Mouse (Mus musculus) intestine, postnatal 0 days (tissue): ENCODE results near the gene Rac3. TPM values are rescaled to one million over a fixed set of nuclear protein-coding genes. Genes with fewer than 3 reads are reported as not detected.
"Not testable (repeated sequence)": the region's sequence is repeated elsewhere in the genome, so short reads cannot be mapped to it uniquely, and the experiment has no call there.

Source experiments
- ATAC-seq: fragments of 200-750 bp; cut with Nextera tagmentation; 2 replicates; pipeline ENCODE4 v1.8.0; 2017; ENCODE audit warnings: mild to moderate bottlenecking, moderate TSS enrichment, moderate library complexity
- H3K27ac ChIP-seq: fragments of 300-500 bp; sonication (generic); 2 replicates; pipeline ENCODE4 v1.5.1; 2014; ENCODE audit warnings: mild to moderate bottlenecking, low read depth, low read length, moderate library complexity
- H3K27me3 ChIP-seq: fragments of 300-500 bp; sonication (generic); replicated peaks from 2 replicates; pipeline ENCODE4 v1.6.1; 2014; ENCODE audit warnings: low read length, mixed read lengths; ENCODE audit not compliant: control insufficient read depth, insufficient read depth
- H3K36me3 ChIP-seq: fragments of 300-500 bp; sonication (generic); 2 replicates; pipeline ENCODE4 v1.6.1; 2014; ENCODE audit warnings: mild to moderate bottlenecking, moderate library complexity; ENCODE audit not compliant: control insufficient read depth, insufficient read depth
- H3K4me1 ChIP-seq: fragments of 300-500 bp; sonication (generic); replicated peaks from 2 replicates; pipeline ENCODE4 v1.6.1; 2014; ENCODE audit warnings: antibody characterized with exemption, low read length, mixed read lengths; ENCODE audit not compliant: control insufficient read depth, insufficient read depth
- H3K4me2 ChIP-seq: fragments of 300-500 bp; sonication (generic); replicated peaks from 2 replicates; pipeline ENCODE4 v1.6.1; 2014; ENCODE audit warnings: low read depth, mild to moderate bottlenecking, moderate library complexity
- H3K4me3 ChIP-seq: fragments of 300-500 bp; sonication (generic); 2 replicates; pipeline ENCODE4 v1.5.1; 2014; ENCODE audit warnings: low read depth, low read length
- H3K9ac ChIP-seq: fragments of 300-500 bp; sonication (generic); 2 replicates; pipeline ENCODE4 v1.6.1; 2014; ENCODE audit warnings: mild to moderate bottlenecking, low read depth, low read length
- H3K9me3 ChIP-seq: fragments of 300-500 bp; sonication (generic); 2 replicates; pipeline ENCODE4 v1.6.1; 2016; ENCODE audit warnings: mixed run types; ENCODE audit not compliant: control insufficient read depth
- CTCF ChIP-seq: sonication (generic); IDR thresholded peaks from 2 replicates; pipeline ENCODE4 v1.5.1; 2016; ENCODE audit warnings: low read depth, mild to moderate bottlenecking, control low read depth, antibody characterized with exemption, moderate library complexity
- WGBS: fragments of 180-500 bp; shearing (Covaris S2); extraction: QIAGEN DNeasy Blood & Tissue Kit; methylation state at CpG from one replicate; pipeline ENCODE4 v1.1.7; 2014; 5-methylcytosine and 5-hydroxymethylcytosine counted together
- polyA plus RNA-seq: library from polyadenylated mRNA; unstranded; fragments of >200 nt; fragmentation: Nextera tagmentation; extraction: Ambion mirVana; gene quantifications from 2 replicates; pipeline ENCODE4 v1.2.1, GENCODE M21; 2015

Rac3 gene
- polyA plus RNA-seq, 1 experiment from 2014 or later: 9.0 TPM

GRCm38 (mm10) chr11:120744121-120744701 lies 22.9 kb downstream of the Rac3 start:
- no peaks in the 10 kb centered on the region for H3K36me3 ChIP-seq
- no peak overlapping the region for H3K4me3 ChIP-seq
- no peak for TF ChIP-seq CTCF
- no peaks in the 10 kb centered on the region for H3K9me3 ChIP-seq
- no peak overlapping the region for H3K27ac ChIP-seq
- peak; percentile 68 for ATAC-seq
- H3K4me1 ChIP-seq: no peaks in the 10 kb centered on the region
- H3K27me3 ChIP-seq: no peaks in the 10 kb centered on the region
- no peak overlapping the region for H3K9ac ChIP-seq
- H3K4me2 ChIP-seq: no peak overlapping the region
- 50% methylated on average over 7 of the region's 7 CpGs for WGBS

- no peak for TF ChIP-seq CTCF
- H3K4me1 ChIP-seq: no peaks in the 10 kb centered on the region
- H3K27ac ChIP-seq: no peak overlapping the region
- no peaks in the 10 kb centered on the region for H3K36me3 ChIP-seq
- no peaks in the 10 kb centered on the region for H3K27me3 ChIP-seq
- H3K4me3 ChIP-seq: no peak overlapping the region
- H3K9ac ChIP-seq: no peak overlapping the region
- WGBS: 40% methylated on average over 4 of the region's 4 CpGs
- 0 out of 2 replicates have a peak, but pooled peaks have one; percentile 11 for ATAC-seq
- H3K4me2 ChIP-seq: no peak overlapping the region
- H3K9me3 ChIP-seq: no peaks in the 10 kb centered on the region
Measured at GRCm38 (mm10) chr11:120747974-120748373, 26.7 kb downstream of the Rac3 start.

DNA sequence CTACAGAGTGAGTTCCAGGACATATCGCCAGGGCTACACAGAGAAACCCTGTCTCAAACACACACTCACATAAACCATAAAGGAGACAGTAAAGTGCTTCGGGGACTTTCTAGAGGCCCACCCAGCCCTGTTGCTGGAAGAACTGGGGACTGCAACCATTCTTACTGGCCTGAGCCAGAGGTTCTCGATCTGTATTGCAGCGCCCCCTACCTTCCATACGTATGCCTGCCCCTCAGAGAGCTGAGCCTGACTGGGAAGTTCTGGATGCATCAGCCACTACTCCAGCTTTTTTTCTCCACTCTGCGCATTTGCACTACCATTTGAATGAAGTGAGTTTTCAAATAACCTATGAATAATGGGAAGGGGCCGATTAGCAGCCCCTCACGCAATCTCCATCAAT lies 28.2 kb downstream of the Rac3 start:
- no peak for ATAC-seq

GRCm38 (mm10) chr11:120751606-120752005 lies 30.3 kb downstream of the Rac3 start:
- no peak for TF ChIP-seq CTCF
- Histone ChIP-seq H3K36me3 (no peaks in the 10 kb centered on the region), H3K4me3 (no peak overlapping the region), H3K9ac (no peak overlapping the region), H3K4me2 (no peak overlapping the region), H3K4me1 (no peaks in the 10 kb centered on the region), H3K27ac (no peak overlapping the region), H3K27me3 (no peaks in the 10 kb centered on the region), H3K9me3 (no peaks in the 10 kb centered on the region)
- no peak for ATAC-seq
- 72% methylated on average over 4 of the region's 4 CpGs for WGBS

More for the DNA sequence above, 28.2 kb downstream of the Rac3 start:
- no peak overlapping the region for H3K27ac ChIP-seq
- no peak overlapping the region for H3K4me2 ChIP-seq
- no peaks in the 10 kb centered on the region for H3K36me3 ChIP-seq
- H3K4me3 ChIP-seq: no peak overlapping the region
- H3K27me3 ChIP-seq: no peaks in the 10 kb centered on the region
- TF ChIP-seq CTCF: peak; percentile 61
- no peaks in the 10 kb centered on the region for H3K4me1 ChIP-seq
- H3K9me3 ChIP-seq: no peaks in the 10 kb centered on the region
- WGBS: 62% methylated on average over 8 of the region's 8 CpGs
- H3K9ac ChIP-seq: no peak overlapping the region

DNA sequence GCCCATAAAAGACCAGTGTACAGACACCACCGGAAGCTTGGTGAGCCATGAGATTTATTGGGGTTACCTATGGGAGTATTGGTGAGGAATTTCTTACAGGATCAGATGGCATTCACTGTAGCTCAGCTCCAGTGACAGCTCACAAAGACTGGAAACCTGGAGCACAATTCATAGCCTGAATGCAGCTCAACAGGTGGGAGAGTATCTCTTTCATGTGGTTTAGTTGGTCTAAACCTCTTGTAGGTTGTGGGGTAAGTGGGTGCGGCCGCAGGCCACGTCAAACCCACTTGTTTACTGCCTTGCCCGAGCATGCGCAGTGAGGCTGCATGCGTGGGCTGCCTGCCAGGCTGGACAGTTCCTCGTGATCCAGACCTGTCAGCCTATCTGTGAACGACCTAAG lies 39.0 kb downstream of the Rac3 start:
- no peaks in the 10 kb centered on the region for H3K36me3 ChIP-seq
- no peaks in the 10 kb centered on the region for H3K4me1 ChIP-seq
- H3K27ac ChIP-seq: no peak overlapping the region
- no peak overlapping the region for H3K4me2 ChIP-seq
- ATAC-seq: no peak
- H3K9me3 ChIP-seq: peaks cover 3% of the 10 kb centered on the region; the same call in 1 of the 2 replicates
- WGBS: 82% methylated on average over 9 of the region's 9 CpGs
- no peak overlapping the region for H3K4me3 ChIP-seq
- no peak for TF ChIP-seq CTCF
- no peak overlapping the region for H3K9ac ChIP-seq
- H3K27me3 ChIP-seq: no peaks in the 10 kb centered on the region

- peak overlapping the region; percentile 92 for H3K27ac ChIP-seq
- no peaks in the 10 kb centered on the region for H3K27me3 ChIP-seq
- peak; percentile 46 for TF ChIP-seq CTCF
- 50% methylated on average over 14 of the region's 14 CpGs for WGBS
- H3K9me3 ChIP-seq: peaks cover 3% of the 10 kb centered on the region; the same call in 1 of the 2 replicates
- peak; percentile 90 for ATAC-seq
- no peak overlapping the region for H3K4me3 ChIP-seq
- H3K9ac ChIP-seq: peak overlapping the region; percentile 22; the same call in 1 of the 2 replicates
- H3K4me1 ChIP-seq: no peaks in the 10 kb centered on the region
- H3K4me2 ChIP-seq: peak overlapping the region; percentile 49
- H3K36me3 ChIP-seq: no peaks in the 10 kb centered on the region
Measured at GRCm38 (mm10) chr11:120761811-120762671, 40.8 kb downstream of the Rac3 start.

- Histone ChIP-seq H3K9ac (peak within 1 kb of the TSS; percentile 22; the same call in 1 of the 2 replicates), H3K27ac (peak within 1 kb of the TSS; percentile 92), H3K4me2 (peak within 1 kb of the TSS; percentile 49)
- WGBS: 6% methylated on average over 13 of the region's 14 CpGs
- not testable (repeated sequence) for H3K9me3 ChIP-seq, H3K4me1 ChIP-seq, H3K36me3 ChIP-seq, H3K27me3 ChIP-seq, H3K4me3 ChIP-seq
- ATAC-seq: peak; percentile 91
Measured at GRCm38 (mm10) chr11:120762672-120763041, 41.4 kb downstream of the Rac3 start, which contains the start of gene Hmga1b. Gene Hmga1b, plus strand, starts transcription at chr11:120762794.

DNA sequence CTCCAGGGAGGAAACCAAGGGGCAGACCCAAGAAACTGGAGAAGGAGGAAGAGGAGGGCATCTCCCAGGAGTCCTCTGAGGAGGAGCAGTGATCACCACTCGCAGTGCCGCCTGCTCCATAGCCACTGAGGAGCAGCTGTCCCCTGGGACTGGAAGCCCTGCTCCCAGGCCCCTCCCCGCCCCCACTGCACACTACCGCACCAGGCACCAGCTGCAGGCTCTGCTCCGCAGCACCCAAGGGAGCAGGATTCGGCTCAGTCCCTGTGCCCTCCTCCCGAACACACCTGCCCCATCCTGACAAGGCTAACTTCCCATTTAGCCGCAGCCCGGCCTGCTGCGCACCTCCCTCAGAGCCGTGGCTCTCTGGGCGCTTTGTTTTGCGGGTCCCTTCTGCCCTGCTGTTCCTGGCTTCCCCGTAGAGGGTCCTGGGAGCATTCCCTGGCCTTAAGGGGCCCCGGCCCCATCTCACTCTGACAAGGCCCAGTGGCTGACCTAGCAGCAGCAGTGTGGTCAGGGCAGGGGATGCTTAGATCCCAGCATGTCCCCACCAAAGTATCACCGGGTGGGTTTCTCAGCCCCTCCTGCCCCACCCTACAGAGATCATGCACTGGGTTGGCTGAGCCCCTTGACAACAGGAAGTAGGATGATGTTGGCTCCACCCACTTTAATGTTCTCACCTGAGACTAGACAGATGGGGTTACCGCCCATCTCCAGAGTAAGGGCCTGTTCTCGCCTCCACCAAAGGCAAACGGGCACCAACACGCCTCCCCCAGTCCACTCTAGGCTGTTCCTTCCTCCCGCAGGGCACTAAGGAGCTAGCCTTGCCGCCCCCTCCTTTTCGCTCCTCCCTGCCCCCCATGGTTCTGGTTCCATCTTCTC lies 42.1 kb downstream of the Rac3 start:
- ATAC-seq: peak; percentile 37
- H3K4me3 ChIP-seq, H3K9ac ChIP-seq, H3K27me3 ChIP-seq, H3K4me1 ChIP-seq, H3K9me3 ChIP-seq, H3K36me3 ChIP-seq: not testable (repeated sequence)
- peak overlapping the region; percentile 92 for H3K27ac ChIP-seq
- 17% methylated on average over 3 of the region's 23 CpGs for WGBS
- H3K4me2 ChIP-seq: peak overlapping the region; percentile 49
